Mouse (Mus musculus) embryo, embryonic 10 days (tissue): Measurements from ENCODE around the gene Epsti1.

ENCODE experiments used
- DNase-seq: peaks from one replicate; pipeline ENCODE4 v3.0.0-alpha.2; 2015; ENCODE audit warnings: low spot score

The Epsti1 gene

GRCm38 (mm10) chr14:77923076-77923865, 19.2 kb downstream of the Epsti1 start:
- DNase-seq = no peak

- DNase-seq = no peak
Measured at GRCm38 (mm10) chr14:77925414-77925813, 21.4 kb downstream of the Epsti1 start.

GRCm38 (mm10) chr14:77926718-77927117, 22.7 kb downstream of the Epsti1 start:
- DNase-seq = peak; percentile 52

- peak; percentile 58 for DNase-seq
Measured at GRCm38 (mm10) chr14:77928021-77928420, 24.0 kb downstream of the Epsti1 start.

- DNase-seq = no peak
Measured at GRCm38 (mm10) chr14:77928653-77929052, 24.6 kb downstream of the Epsti1 start.

GRCm38 (mm10) chr14:77929139-77929678, 25.2 kb downstream of the Epsti1 start:
- no peak for DNase-seq

GRCm38 (mm10) chr14:77932150-77933047, 28.4 kb downstream of the Epsti1 start:
- DNase-seq = peak; percentile 47

GRCm38 (mm10) chr14:77933243-77933642, 29.2 kb downstream of the Epsti1 start:
- no peak for DNase-seq

GRCm38 (mm10) chr14:77934431-77934830, 30.4 kb downstream of the Epsti1 start:
- no peak for DNase-seq

GRCm38 (mm10) chr14:77941105-77941504, 37.1 kb downstream of the Epsti1 start:
- DNase-seq = no peak

GRCm38 (mm10) chr14:77942235-77942634, 38.2 kb downstream of the Epsti1 start:
- DNase-seq = peak; percentile 41

GRCm38 (mm10) chr14:77942793-77943558, 38.9 kb downstream of the Epsti1 start:
- no peak for DNase-seq

GRCm38 (mm10) chr14:77961741-77962140, 57.7 kb downstream of the Epsti1 start:
- no peak for DNase-seq

- no peak for DNase-seq
Measured at GRCm38 (mm10) chr14:77963525-77963924, 59.5 kb downstream of the Epsti1 start.

GRCm38 (mm10) chr14:77971355-77971754, 67.3 kb downstream of the Epsti1 start:
- DNase-seq = no peak

- DNase-seq = no peak
Measured at GRCm38 (mm10) chr14:77974221-77974620, 70.2 kb downstream of the Epsti1 start.

GRCm38 (mm10) chr14:77975702-77976101, 71.7 kb downstream of the Epsti1 start:
- no peak for DNase-seq

GRCm38 (mm10) chr14:77981516-77981915, 77.5 kb downstream of the Epsti1 start:
- no peak for DNase-seq

- no peak for DNase-seq
Measured at GRCm38 (mm10) chr14:77997731-77998130, 93.7 kb downstream of the Epsti1 start.

GRCm38 (mm10) chr14:78004486-78004885, 100.4 kb downstream of the Epsti1 start:
- DNase-seq = no peak

GRCm38 (mm10) chr14:78008019-78008418, 104.0 kb downstream of the Epsti1 start:
- DNase-seq = peak; percentile 51

GRCm38 (mm10) chr14:78011808-78012207, 107.8 kb downstream of the Epsti1 start:
- no peak for DNase-seq
